Mouse (Mus musculus): ENCODE data around the gene Fhod1.

Gene Fhod1

GRCm38 (mm10) chr8:105347428-105348221 is at the start of gene Fhod1:
TSS of gene Fhod1 (minus strand) at chr8:105347953.
- peak; percentile 95 to 97 for DNase-seq

GRCm38 (mm10) chr8:105393915-105394314 is 46.2 kb upstream of the Fhod1 start:
- no peak for DNase-seq

GRCm38 (mm10) chr8:105393089-105393787 is 45.5 kb upstream of the Fhod1 start:
- DNase-seq, result no peak

GRCm38 (mm10) chr8:105389096-105389495 is 41.3 kb upstream of the Fhod1 start:
- no peak for DNase-seq

- DNase-seq, result peak in 1 of 2 experiments; percentile 41
These were observed 39.4 kb upstream of the Fhod1 start for GRCm38 (mm10) chr8:105387151-105387550.

GRCm38 (mm10) chr8:105384070-105384469 is 36.3 kb upstream of the Fhod1 start:
- DNase-seq, result no peak

- peak in 1 of 2 experiments; percentile 32 for DNase-seq
These were observed 32.6 kb upstream of the Fhod1 start for GRCm38 (mm10) chr8:105380308-105380707.

GRCm38 (mm10) chr8:105378673-105379072 is 30.9 kb upstream of the Fhod1 start:
- DNase-seq, result peak; percentile 88 to 93

GRCm38 (mm10) chr8:105374513-105374966 is 26.8 kb upstream of the Fhod1 start:
- peak; percentile 61 to 65 for DNase-seq

GRCm38 (mm10) chr8:105373032-105373431 is 25.3 kb upstream of the Fhod1 start, which contains the start of gene Plekhg4:
TSS of gene Plekhg4 (plus strand) at chr8:105373274.
- DNase-seq, result peak in 1 of 2 experiments; percentile 42

GRCm38 (mm10) chr8:105372473-105372872 is 24.7 kb upstream of the Fhod1 start:
- DNase-seq, result peak; percentile 56 to 64

- peak; percentile 54 to 66 for DNase-seq
These were observed 19.4 kb upstream of the Fhod1 start for GRCm38 (mm10) chr8:105367107-105367506.

- DNase-seq, result peak; percentile 49 to 56
These were observed 14.3 kb upstream of the Fhod1 start for GRCm38 (mm10) chr8:105361751-105362702.

GRCm38 (mm10) chr8:105359646-105360045 is 11.9 kb upstream of the Fhod1 start:
- DNase-seq, result peak; percentile 69 to 70

GRCm38 (mm10) chr8:105359208-105359607 is 11.5 kb upstream of the Fhod1 start:
- DNase-seq, result no peak

- no peak for DNase-seq
These were observed 8.9 kb upstream of the Fhod1 start for GRCm38 (mm10) chr8:105356681-105357080.

- no peak for DNase-seq
These were observed 7.6 kb upstream of the Fhod1 start for GRCm38 (mm10) chr8:105355179-105356024.

- no peak for DNase-seq
These were observed 6.8 kb upstream of the Fhod1 start for GRCm38 (mm10) chr8:105354549-105354948.

GRCm38 (mm10) chr8:105353583-105354135 is 5.9 kb upstream of the Fhod1 start:
- DNase-seq, result peak; percentile 81 to 83

- DNase-seq, result peak; percentile 41 to 49
These were observed 2.4 kb upstream of the Fhod1 start for GRCm38 (mm10) chr8:105350186-105350585.

GRCm38 (mm10) chr8:105349096-105349771 is 1.5 kb upstream of the Fhod1 start:
- peak; percentile 80 to 82 for DNase-seq
